Mouse (Mus musculus) left cerebral cortex, postnatal 36 days (tissue): ENCODE measurements around the gene Dclk1. TPM values are rescaled to one million over a fixed set of nuclear protein-coding genes. Genes with fewer than 3 reads are reported as not detected.
A peak's percentile ranks its signal among the peaks of the same experiment; 100 is the strongest.

Experiments
- DNase-seq, 2 experiments: peaks; one replicate each; pipeline ENCODE4 v3.0.0; 2021 to 2022; ENCODE audit warnings: low spot score in 2 of 2, mixed read lengths in 1 of 2
- intact Hi-C: fragments of 180-260 bp; cut with DNase I; formaldehyde crosslinking; loops from one replicate; pipeline ENCODE4 v1.15.1; 2025
- total RNA-seq, 2 experiments: library from RNA; stranded (reverse); gene quantifications; 2 replicates each; pipeline ENCODE4 v1.2.3; 2021

The Dclk1 gene
- total RNA-seq, 2 experiments from 2014 or later: 877 to 948 TPM

- no peak for DNase-seq
- intact Hi-C loops: no loop called here
These were observed 127.0 kb downstream of the Dclk1 start for GRCm38 (mm10) chr3:55369156-55369555.

- peak; percentile 69 to 79 for DNase-seq
- intact Hi-C loops: loop anchor here (5.0 kb wide), 2 partner anchors 94 to 114 kb away; no protein-coding TSS in a partner anchor
These were observed 131.5 kb downstream of the Dclk1 start for GRCm38 (mm10) chr3:55373689-55374088.

GRCm38 (mm10) chr3:55378591-55378990 lies 136.4 kb downstream of the Dclk1 start:
- DNase-seq: no peak
- intact Hi-C loops: no loop called here

- intact Hi-C loops: no loop called here
- no peak for DNase-seq
These were observed 138.3 kb downstream of the Dclk1 start for GRCm38 (mm10) chr3:55380471-55380870.

GRCm38 (mm10) chr3:55392605-55393004 lies 150.4 kb downstream of the Dclk1 start:
- no peak for DNase-seq
- intact Hi-C loops: no loop called here

- intact Hi-C loops: no loop called here
- DNase-seq: no peak
These were observed 151.4 kb downstream of the Dclk1 start for GRCm38 (mm10) chr3:55393549-55393948.

GRCm38 (mm10) chr3:55396792-55397191 lies 154.6 kb downstream of the Dclk1 start:
- DNase-seq: no peak
- intact Hi-C loops: no loop called here

GRCm38 (mm10) chr3:55397752-55398693 lies 155.9 kb downstream of the Dclk1 start:
- intact Hi-C loops: no loop called here
- DNase-seq: no peak

- intact Hi-C loops: no loop called here
- no peak for DNase-seq
These were observed 159.1 kb downstream of the Dclk1 start for GRCm38 (mm10) chr3:55401236-55401635.

- intact Hi-C loops: no loop called here
- DNase-seq: no peak
These were observed 162.6 kb downstream of the Dclk1 start for GRCm38 (mm10) chr3:55404751-55405150.

GRCm38 (mm10) chr3:55406616-55407015 lies 164.5 kb downstream of the Dclk1 start:
- intact Hi-C loops: no loop called here

GRCm38 (mm10) chr3:55411547-55411946 lies 169.4 kb downstream of the Dclk1 start:
- intact Hi-C loops: loop anchor here (5.0 kb wide), 1 partner anchor 36 kb away; no protein-coding TSS in a partner anchor

More at GRCm38 (mm10) chr3:55406616-55407015, 164.5 kb downstream of the Dclk1 start:
- no peak for DNase-seq

GRCm38 (mm10) chr3:55415527-55415950 lies 173.4 kb downstream of the Dclk1 start:
- intact Hi-C loops: loop anchor here (2.0 kb wide), 1 partner anchor 47 kb away; no protein-coding TSS in a partner anchor
- peak; percentile 80 to 87 for DNase-seq

More at GRCm38 (mm10) chr3:55411547-55411946, 169.4 kb downstream of the Dclk1 start:
- no peak for DNase-seq

- DNase-seq: no peak
- intact Hi-C loops: no loop called here
These were observed 176.7 kb downstream of the Dclk1 start for GRCm38 (mm10) chr3:55418845-55419244.

- intact Hi-C loops: no loop called here
- no peak for DNase-seq
These were observed 177.2 kb downstream of the Dclk1 start for GRCm38 (mm10) chr3:55419334-55419733.

GRCm38 (mm10) chr3:55420436-55421083 lies 178.4 kb downstream of the Dclk1 start:
- intact Hi-C loops: no loop called here
- no peak for DNase-seq

- intact Hi-C loops: no loop called here
- DNase-seq: peak; percentile 76
These were observed 181.7 kb downstream of the Dclk1 start for GRCm38 (mm10) chr3:55423640-55424397.

GRCm38 (mm10) chr3:55430022-55430549 lies 187.9 kb downstream of the Dclk1 start:
- intact Hi-C loops: no loop called here
- no peak for DNase-seq

- DNase-seq: no peak
- intact Hi-C loops: no loop called here
These were observed 189.1 kb downstream of the Dclk1 start for GRCm38 (mm10) chr3:55431223-55431622.
